Mouse (Mus musculus): Measurements from ENCODE around the gene Flywch1.

DNA sequence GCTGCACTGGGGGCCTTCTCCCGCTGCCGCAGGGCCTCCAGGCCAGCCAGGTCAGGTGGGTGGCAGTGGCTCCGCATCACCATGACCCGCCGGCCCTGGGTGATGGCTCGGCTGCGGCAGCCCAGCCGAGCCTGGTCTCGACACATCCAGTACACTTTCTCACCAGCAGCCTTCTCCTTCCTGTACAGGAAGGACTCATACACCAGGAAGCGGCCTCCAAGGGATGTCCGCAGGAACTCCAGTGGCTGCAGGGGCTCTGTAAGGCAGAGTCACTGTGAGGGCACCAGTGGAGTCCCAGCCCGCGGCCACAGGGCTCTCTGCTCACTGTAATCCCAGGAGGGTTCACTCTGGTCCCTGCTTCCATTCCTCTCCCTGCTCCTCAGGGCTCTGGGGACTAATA, 15.7 kb downstream of the Flywch1 start:
- no peak for TF ChIP-seq POLR2A (IDR thresholded peaks at IDR 0.05; ENCODE audit: borderline replicate concordance, insufficient read depth, low read length)
- no peak for TF ChIP-seq CTCF (IDR thresholded peaks at IDR 0.05; ENCODE audit: borderline replicate concordance, insufficient read depth, low read depth, low read length)

All from cerebellum, adult 2 months (tissue).